Mouse (Mus musculus): ENCODE data around the gene Slc2a3.

The Slc2a3 gene

DNA sequence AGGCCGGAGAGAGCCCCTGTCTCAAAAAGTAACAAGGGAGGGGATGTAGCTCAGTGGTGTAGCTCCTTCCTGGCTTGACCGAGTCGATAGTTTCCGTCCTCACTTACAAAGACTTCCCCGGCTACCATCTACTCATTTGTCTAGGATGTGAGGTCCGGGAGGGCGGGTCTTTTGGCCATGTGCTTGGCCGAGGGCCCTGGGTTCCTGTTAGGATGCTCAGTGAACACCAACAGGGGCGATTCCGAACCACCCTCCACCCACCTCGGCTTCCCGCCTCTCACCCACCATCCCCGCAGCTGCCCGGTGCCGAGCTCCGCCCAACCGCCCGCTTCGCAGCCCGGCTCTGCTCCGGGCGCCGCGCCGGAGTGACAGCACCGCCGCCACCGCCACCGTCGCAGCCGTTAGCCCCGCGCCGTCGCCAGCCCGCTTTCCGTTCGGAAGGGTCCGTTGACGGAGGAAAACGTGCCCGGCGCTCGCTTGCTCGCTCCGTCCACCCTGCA, at the start of gene Slc2a3:
Gene Slc2a3, minus strand, starts transcription at position 340 of the 500 bp plus-strand sequence.
- DNase-seq (ENCODE audit: low spot score), result peak; percentile 60

DNA sequence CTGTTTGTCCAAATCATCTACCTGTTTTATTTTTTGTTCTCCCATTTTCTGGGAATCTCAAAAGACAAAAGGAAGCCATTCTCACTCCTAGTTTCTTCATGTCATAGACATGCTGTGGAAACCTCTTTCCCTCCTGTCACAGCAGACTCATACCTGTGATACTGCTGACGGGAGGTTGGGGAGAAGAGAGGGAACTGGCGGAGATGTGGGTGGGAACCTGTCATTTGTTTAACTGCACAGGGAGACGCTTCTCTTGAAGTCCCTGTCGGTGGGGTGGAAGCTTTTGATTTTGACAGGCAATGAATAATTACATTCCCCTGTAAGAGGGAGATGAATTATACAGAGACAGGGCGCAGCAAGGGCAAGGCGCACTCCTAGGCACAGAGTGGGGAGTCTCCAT, 42.3 kb upstream of the Slc2a3 start:
- no peak for DNase-seq (ENCODE audit: low spot score)

DNA sequence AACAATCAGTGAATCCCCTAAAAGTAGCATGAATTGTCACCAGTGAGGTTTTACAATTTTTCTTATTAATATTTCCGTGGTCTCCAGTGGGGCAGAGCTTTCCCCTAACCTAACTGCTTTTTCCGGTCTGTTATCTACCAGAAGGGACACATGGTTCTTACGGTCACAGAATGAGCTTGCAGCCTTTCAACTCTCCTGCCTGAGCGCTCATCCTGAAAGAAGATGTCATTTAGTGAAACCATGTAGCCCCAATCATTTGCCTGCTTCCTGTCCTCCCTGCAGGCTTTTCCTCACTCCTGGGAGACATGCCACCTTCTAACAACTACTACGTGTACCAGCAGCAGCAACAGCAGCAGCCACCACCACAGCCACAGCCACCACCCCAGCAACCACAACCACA, 36.1 kb upstream of the Slc2a3 start:
- no peak for DNase-seq (ENCODE audit: low spot score)

DNA sequence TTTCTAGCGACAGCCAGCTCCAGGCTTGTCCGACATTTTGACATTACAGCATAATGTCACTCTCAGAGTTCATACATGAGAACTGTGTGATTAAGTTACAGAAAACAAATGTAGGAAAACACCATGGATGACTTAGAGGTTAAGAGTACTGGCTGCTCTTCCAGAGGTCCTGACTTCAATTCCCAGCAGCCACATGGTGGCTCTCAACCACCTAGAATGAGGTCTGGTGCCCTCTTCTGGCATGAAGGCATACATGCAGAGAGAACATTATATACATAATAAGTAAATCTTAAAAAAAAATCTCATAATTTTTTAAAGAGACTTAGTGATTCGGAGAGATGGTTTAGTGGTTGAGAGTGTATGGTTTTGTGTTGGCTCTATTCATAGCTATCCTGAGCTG, 35.5 kb upstream of the Slc2a3 start:
- DNase-seq (ENCODE audit: low spot score), result no peak

DNA sequence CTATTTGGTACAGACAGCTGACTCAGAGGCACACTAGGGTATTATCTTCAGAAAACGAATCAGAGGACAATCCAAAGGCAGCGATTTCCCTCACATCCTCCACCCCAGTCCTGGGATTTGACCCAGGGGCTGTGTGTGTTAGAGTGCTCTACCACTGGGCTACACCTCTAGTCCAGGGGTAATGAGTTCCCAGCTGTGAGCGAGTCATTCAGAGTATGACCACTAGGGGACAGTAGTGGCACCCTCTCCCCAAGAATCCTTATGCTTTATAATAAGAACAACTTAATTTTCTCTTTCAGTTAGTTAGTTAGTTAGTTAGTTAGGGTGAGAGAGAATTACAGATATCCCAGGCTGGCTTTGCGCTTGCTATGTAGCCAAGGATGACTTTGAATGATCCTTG, 32.9 kb upstream of the Slc2a3 start:
- DNase-seq (ENCODE audit: low spot score), result peak; percentile 64

DNA sequence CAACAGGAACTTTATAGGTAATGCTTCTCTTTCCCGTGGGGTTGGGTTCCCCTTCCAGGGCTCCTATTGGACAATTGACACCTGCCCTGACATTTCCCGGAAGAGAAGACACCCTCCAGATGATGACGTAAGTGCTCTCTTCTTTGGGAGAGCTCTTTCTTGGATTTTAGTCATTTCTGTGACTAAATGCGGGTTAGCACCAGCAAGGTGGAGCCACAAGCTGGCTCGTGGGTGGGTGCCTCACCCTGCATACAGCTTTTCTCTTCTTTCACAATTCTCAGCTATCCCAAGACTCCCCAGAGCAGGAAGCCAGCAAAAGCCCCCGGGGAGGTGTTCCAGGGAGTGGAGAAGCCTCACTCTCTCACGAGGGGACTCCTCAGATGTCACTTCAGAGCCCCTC, 31.4 kb upstream of the Slc2a3 start:
- DNase-seq (ENCODE audit: low spot score), result no peak

DNA sequence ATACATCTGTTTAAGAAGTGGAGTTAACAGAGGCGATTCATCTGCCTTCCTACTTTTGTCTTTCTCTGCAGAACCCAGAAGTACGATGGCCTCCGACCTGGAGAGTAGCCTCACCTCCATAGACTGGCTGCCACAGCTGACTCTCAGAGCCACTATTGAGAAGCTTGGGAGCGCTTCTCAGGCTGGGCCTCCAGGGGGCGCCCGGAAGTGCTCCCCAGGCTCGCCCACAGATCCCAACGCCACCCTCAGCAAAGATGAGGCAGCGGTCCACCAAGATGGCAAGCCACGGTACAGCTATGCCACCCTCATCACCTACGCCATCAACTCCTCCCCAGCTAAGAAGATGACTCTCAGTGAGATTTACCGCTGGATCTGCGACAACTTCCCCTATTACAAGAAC, 26.6 kb upstream of the Slc2a3 start:
- DNase-seq (ENCODE audit: low spot score), result no peak

DNA sequence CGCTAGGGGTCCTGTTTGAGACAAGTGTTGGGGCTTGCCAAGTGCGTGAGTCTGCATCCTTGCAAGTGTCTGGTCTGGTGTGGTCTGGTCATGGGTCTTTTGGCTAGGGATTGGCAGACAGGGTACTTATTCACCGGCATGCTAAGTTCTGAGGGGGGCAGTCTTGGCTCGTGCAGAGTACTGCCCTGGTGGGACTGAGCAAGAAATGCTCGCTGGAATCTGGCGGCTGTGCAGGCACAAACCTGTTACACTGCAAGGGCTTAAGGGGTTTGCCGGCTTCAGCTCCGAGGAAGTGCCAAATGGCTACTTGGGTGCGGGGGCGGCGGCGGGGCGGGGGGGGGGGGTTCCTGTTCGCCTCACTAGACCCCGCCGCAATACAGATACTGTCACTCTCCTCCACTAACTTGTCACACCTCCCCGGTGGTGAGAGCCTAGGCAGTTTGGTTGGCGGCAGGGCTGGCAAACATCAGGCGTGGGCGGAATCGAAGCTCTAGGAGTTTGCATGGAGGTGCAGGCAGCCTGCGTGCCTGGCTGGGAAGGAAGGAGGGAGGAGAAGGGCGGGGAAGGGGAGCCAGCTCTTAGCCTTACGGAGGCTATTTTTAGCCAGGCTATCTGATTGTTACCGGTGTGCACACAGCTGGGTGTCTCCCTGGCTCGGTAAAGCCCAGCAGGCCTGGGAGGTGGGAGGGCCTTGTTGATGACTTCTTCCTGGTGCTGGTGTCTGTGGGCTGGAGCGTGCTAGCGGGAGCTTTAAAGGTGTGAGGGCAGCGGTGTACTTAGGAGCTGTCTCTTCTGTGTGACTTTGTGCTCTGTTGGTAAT, 24.7 kb upstream of the Slc2a3 start:
- peak; percentile 78 for DNase-seq (ENCODE audit: low spot score)

DNA sequence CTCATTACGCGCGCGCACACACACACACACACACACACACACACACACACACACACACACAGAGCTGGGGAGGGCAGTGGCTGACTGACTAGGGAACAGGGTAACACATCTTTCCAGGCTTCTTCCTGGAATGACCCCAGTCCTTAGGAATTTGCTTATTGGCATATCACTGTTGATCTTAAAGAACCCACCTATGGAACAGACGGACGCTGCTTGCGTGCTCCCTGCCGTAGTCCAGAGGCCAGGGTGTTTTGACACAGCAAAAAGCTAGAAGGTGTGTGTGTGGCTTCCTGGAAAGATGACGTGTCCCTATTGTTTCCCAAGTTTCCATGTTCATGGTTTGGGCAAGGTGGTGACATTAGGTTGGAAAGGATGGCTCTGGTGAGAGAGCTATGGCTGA, 23.7 kb upstream of the Slc2a3 start:
- DNase-seq (ENCODE audit: low spot score), result no peak

DNA sequence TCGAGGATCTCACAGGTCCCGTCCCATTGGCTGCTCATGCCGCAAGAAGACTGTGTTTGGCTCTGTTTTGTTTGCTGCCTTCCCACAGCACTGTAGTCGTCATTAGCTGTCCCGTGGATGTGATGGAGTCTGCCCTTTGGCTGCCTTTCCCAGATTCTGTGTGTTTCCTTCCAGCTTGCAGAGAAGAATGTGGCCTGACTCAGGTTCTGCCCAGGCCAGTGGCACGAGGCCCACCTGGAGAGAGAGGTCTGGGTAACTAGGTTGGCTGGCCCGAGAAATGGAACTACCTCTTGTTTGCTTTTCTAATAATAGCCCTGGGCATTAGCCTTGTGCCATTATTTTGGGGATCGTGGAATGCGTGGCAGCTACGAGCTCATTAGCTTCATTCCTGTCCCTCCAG, 22.6 kb upstream of the Slc2a3 start:
- DNase-seq (ENCODE audit: low spot score), result no peak

DNA sequence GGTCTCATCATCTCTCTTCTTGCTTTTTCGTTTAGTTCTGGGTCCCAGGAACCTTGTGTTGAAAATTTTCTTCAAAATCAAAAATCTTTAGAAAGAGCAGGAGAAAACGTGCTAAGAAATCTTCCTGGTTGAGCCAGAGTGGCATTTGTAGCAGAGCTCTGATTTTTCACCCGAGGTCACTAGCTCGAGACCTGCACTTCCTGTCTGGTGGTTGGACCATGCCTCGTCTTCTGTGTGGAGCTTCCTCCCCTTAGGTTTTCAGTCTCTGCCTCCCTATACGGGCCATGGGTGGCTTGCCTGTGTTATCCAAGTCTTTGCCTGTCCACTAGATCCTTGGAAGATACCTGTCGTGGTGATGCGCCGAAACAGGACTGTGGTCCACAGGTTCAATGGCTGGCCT, 20.4 kb upstream of the Slc2a3 start:
- DNase-seq (ENCODE audit: low spot score), result no peak

DNA sequence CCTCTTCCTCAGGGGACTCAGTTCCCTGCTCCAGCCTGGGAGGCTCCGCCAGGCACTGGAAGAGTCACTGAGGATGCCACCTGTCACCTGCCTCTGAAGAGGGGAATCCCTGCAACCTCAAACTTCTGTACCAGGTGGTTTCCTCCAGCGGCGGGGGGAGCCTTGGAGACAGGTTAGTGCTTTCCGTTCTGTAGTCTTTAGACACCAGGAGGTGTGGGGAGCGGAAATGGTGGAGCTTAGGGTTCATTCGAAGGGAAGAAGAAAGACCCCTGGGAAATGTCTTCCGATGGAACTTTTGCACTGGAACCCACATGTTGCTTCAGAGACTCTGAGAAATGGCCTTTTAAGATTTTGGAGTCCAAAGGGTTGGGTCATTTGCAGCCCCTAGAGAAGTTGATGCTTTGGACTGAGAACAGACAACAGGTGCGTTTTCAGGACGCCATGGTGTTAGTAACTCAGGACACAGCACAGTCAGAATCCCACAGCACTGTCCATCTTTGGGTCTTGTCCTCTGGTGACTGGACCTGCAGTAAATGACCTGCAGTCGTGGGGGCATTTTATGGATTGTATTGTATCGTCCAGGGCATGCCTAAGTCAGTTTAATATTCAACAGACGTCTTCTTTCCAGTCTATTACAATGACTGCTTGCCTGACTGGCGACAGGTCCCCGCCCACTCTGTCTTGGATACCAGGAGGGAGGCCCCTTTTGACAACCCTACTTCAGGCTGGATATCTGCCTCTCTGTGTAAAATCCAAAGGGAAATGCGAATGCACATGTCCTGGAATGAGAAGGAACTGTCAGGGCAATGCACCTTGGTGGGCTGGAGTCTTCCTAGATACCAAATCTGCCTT, 19.6 kb upstream of the Slc2a3 start:
- no peak for DNase-seq (ENCODE audit: low spot score)

DNA sequence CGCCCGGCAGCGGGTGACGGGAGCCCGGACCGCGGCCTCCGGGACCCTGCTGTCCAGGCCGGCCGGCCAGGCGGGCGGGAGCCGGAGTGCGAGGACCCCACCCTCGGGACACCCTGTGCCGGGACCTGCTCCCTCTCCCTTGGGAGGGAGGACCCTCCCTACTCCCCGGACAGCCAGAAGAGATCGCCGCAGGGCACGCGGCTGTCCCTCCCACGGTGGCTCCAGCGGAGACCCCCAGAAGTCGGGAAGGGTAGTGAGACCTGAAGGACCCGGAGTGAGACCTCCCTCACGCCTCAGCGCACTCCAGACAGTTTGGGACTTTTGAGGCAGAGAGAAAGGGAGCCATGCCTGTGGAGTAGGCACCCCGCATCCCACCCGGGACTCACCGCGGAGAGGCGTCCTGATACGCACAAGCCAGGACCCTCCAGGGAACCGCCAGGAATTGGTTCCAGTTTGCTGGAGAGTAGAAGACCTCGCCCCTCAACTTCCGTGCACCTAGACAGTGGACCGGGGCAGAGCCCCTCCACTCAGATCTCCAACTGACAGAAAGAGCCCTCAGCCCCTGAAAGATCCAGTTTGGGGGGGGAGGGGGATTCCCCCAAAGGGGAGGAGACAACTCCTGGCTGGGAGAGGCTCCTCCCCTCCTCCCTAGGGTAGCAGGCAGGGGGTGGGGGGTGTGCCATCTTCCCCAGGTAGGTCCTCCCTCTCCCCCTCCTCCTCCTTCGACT, 18.8 kb upstream of the Slc2a3 start:
- DNase-seq (ENCODE audit: low spot score), result no peak

DNA sequence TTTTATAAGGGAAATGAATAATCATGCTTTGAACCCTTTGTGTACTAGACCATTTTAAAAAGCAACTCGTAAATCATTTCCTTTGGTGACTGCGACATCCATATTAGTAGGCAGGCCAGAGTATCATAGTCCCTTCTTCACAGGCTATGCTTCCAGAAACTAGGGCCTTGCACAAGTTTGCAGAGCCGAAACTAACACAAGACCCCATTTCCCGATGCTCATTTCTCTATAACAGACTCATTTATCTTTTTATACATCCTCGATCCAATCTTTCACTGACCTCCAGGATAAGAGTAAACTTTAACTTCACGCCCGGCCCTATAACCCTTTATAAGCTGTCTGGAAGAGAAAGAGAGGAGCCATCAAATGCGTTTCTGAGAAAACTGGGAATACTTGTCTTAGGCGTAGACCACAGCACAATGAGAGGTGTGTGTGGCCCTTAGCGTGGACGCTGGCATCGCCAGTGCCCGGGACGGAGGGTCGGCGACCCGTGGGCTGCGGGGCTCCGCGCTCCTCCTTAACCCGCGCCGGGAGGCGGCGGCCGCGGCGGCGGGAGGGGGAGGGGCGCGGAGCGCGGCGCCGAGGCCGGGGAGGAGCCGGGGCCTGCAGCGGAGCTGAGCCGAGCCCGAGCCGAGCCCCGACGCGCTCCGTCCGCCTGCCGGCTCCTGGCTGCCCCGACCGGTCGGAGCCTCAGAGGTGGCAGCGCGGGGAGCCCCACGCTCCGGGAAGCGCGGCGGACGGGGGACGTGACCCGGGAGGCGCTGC, 18.0 kb upstream of the Slc2a3 start, which contains the start of gene Foxj2:
Gene Foxj2, plus strand, starts transcription at position 609 of the 765 bp plus-strand sequence.
- no peak for DNase-seq (ENCODE audit: low spot score)

DNA sequence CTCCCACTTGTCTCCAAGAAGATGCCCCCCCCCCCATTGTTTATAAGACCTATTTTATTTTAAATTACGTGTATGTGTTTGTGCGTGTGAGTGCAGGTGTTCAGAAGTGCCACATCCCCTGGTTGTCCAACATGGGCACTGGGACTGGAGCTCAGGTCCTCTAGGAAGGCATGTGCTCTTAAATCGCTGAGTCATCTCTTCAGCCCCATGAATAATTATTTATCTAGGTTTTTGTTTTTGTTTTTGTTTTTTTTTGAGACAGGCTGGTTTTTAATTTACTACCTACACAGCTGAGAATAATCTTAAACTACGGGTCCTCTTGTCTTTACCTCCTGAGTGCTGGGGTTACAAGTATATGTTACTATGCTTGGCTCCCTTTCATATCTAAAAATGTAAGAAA, 12.2 kb upstream of the Slc2a3 start:
- no peak for DNase-seq (ENCODE audit: low spot score)

DNA sequence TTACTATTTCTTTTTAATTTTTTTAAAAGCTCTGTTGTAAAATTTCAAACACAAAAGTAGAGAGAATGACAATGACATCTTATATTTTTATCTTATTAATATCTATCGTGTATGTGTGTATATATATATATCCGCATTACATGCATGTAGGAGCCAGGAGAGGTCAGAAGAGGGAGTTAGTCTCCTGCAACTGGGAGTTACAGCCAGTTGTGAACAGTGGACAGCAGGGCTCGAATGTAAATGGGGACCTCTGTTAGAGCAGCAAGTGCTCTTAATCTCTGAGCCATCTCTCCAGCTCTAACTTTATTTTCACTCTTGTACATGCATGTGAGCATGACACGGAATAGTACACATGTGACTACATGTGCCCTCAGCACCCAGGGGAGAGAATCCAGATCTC, 11.3 kb upstream of the Slc2a3 start:
- DNase-seq (ENCODE audit: low spot score), result no peak

DNA sequence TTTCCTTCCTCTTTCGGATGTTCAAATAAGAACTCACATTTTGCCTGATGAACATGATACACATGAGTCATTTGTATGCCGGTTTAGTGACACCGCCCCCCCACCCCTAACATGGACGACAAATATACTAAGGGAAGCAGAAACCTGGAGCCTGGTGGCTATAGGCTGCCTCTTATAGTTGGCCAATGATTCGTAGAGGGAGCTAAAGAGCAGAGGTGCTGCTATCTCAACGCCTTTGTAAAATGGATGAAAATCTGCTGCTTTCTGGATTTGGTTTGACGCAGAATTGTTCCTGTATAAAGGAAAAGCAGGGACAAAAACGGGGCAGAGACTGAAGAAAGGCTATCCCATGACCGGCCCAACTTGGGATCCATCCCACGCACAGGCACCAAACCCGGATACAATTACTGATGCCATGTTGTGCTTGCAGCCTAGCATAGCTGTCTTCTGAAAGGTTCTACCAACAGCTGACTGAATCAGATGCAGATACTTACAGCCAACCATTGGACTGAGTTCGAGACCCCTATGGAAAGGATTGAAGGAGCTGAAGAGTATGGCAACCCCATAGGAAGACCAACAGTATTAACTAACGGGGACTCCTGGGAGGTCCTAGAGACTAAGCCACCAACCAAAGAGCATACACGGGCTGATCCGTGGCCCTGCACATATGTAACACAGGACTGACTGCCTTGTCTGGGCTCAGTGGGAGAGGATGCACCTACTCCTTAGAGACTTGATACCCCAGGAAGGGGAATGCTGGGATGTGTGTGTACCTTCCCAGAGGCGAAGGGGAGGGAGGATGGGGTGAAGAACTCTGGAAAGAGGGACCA, 10.5 kb upstream of the Slc2a3 start:
- peak; percentile 70 for DNase-seq (ENCODE audit: low spot score)

DNA sequence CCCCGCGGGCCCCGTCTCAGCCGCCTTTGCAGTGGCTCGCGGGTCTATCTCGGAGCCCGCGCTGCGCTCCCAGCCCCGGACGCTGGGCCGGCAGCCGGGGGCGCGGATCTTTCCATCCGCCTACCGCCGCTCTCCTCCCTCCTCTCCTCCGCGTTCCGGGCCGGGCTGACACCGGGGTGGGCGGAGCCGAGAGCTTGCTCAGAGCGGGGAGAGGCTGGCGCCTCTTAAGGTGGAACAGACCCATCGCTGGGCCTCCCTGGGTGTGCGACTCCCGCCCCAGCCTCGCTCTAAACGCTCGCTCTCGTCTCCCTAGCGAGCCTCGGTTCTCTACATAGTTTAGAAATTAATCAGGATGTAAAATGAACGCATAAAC, 9.8 kb upstream of the Slc2a3 start:
- peak; percentile 89 for DNase-seq (ENCODE audit: low spot score)

DNA sequence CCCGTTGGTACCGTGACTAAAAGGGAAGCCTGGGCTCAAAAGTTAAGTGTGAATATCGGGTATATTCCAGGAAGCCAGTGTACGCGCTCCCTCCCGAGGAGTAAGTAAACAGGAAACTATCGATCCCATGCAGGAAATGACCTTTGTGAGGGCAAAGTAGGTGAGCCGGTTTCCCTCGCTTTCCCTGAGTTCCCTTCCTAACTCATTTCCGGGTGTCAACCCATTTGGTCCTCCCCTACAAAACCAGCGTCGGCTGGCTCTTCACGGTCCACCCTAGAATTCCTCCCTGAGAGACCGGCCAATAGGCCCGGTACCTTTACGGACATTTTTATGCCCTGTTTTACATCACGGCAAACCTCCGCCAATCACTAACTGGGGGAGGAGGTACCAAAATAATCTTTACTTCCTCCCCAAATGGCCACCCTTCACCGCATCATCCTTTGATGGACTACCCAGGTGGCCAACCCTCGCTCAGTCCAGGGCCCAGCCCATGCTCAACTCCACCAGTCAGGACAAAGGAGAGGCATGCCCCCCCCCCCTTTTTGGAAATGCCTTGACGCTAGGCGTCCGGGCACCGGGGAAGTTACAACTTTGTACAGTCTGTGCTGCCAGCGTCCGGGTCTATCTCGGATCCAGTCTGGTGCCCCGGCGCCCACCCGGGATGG, 9.3 kb upstream of the Slc2a3 start:
- peak; percentile 98 for DNase-seq (ENCODE audit: low spot score)

DNA sequence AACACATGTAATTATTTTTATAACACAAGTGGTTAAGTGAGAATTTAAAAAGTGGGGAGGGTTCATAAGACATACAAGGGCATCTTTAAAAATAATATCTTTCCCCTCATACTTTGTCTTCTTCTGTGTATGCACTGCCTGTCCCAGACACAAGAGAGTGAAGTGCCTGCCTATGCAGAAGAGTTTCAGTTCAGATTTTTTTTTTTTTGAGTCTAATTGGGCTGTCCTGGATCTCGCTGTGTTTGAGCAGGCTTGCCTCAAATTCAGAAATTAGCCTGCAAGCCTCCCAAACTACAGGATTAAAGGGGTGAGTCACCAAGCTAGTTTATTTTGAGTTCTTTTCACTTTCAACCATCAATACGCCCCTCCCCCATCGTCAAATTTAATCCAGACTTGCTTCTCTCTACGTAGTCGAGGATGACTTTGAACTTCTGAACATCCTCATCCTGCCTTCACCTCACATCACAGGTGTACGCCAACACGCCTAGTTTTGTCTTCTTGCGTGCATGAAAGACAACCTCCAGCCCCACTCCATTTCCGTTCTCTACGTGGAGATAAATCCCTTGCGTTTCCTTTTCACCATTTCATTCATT, 8.7 kb upstream of the Slc2a3 start:
- DNase-seq (ENCODE audit: low spot score), result no peak

Data from c-Kit-positive CD71-positive TER-119-positive erythroid progenitor cells, embryonic 14.5 days (primary cell).